Mouse (Mus musculus): Measurements from ENCODE around the gene Gcm2. TPM values are rescaled to one million over a fixed set of nuclear protein-coding genes. Genes with fewer than 3 reads are reported as not detected.

Gcm2 gene
- polyA plus RNA-seq, 1 experiment, result not detected

GRCm38 (mm10) chr13:41084521-41084920, 26.3 kb downstream of the Gcm2 start:
- no peak for DNase-seq (ENCODE audit: low read depth, low spot score)
- WGBS, result 71% methylated on average over 3 of the region's 3 CpGs

GRCm38 (mm10) chr13:41080700-41081099, 30.1 kb downstream of the Gcm2 start:
- WGBS, result 90% methylated on average over 6 of the region's 6 CpGs
- no peak for DNase-seq (ENCODE audit: low read depth, low spot score)

- DNase-seq (ENCODE audit: low read depth, low spot score), result no peak
- 45% methylated on average over 5 of the region's 5 CpGs for WGBS
Observed at GRCm38 (mm10) chr13:41079859-41080258, 31.0 kb downstream of the Gcm2 start.

- WGBS, result under 1% methylated on average over 40 of the region's 40 CpGs
- peak; percentile 56 for DNase-seq (ENCODE audit: low read depth, low spot score)
Observed at GRCm38 (mm10) chr13:41079421-41079780, 31.4 kb downstream of the Gcm2 start, which contains the start of gene Mak. Gene Mak (minus strand): TSS chr13:41079706.

GRCm38 (mm10) chr13:41078690-41079420, 32.0 kb downstream of the Gcm2 start:
- DNase-seq (ENCODE audit: low read depth, low spot score), result no peak
- WGBS, result 15% methylated on average over 24 of the region's 24 CpGs

GRCm38 (mm10) chr13:41077921-41078320, 32.9 kb downstream of the Gcm2 start:
- WGBS, result 58% methylated on average over 9 of the region's 9 CpGs
- DNase-seq (ENCODE audit: low read depth, low spot score), result no peak

- no peak for DNase-seq (ENCODE audit: low read depth, low spot score)
- 70% methylated on average over 5 of the region's 5 CpGs for WGBS
Observed at GRCm38 (mm10) chr13:41073819-41074218, 37.0 kb downstream of the Gcm2 start.

GRCm38 (mm10) chr13:41071617-41072016, 39.2 kb downstream of the Gcm2 start:
- DNase-seq (ENCODE audit: low read depth, low spot score), result no peak
- WGBS, result 88% methylated on average over 11 of the region's 11 CpGs

- no peak for DNase-seq (ENCODE audit: low read depth, low spot score)
- WGBS, result 95% methylated on average over 4 of the region's 4 CpGs
Observed at GRCm38 (mm10) chr13:41067618-41068017, 43.2 kb downstream of the Gcm2 start.

- WGBS, result 67% methylated on average over 5 of the region's 5 CpGs
- no peak for DNase-seq (ENCODE audit: low read depth, low spot score)
Observed at GRCm38 (mm10) chr13:41051965-41052364, 58.9 kb downstream of the Gcm2 start.

Other genes starting within 250 kb of the Gcm2 start
- gene Pak1ip1, start 110.0 kb downstream of the Gcm2 start, polyA plus RNA-seq (2012; rRNA removed), result 33.4 and 37.2 TPM in 2 replicates
- 132 and 145 TPM in 2 replicates for gene Tmem14c, start 94.7 kb downstream of the Gcm2 start, polyA plus RNA-seq (2012; rRNA removed)
- 0.01 TPM in 1 of 2 replicates, not detected in the other for gene Mak, start 31.3 kb downstream of the Gcm2 start, polyA plus RNA-seq (2012; rRNA removed)
- gene Sycp2l, start 3.3 kb upstream of the Gcm2 start, polyA plus RNA-seq (2012; rRNA removed), result not detected in 2 replicates
- gene Elovl2, start 109.4 kb upstream of the Gcm2 start, polyA plus RNA-seq (2012; rRNA removed), result 0.07 and 0.09 TPM in 2 replicates
- gene Smim13, start 138.8 kb upstream of the Gcm2 start, polyA plus RNA-seq (2012; rRNA removed), result 2.7 and 3.0 TPM in 2 replicates
- gene Gm17364, start 162.9 kb upstream of the Gcm2 start, polyA plus RNA-seq (2012; rRNA removed), result not detected in 2 replicates